21 mouse cellular contexts compared by ENCODE assay signal in the genomic region with DNA sequence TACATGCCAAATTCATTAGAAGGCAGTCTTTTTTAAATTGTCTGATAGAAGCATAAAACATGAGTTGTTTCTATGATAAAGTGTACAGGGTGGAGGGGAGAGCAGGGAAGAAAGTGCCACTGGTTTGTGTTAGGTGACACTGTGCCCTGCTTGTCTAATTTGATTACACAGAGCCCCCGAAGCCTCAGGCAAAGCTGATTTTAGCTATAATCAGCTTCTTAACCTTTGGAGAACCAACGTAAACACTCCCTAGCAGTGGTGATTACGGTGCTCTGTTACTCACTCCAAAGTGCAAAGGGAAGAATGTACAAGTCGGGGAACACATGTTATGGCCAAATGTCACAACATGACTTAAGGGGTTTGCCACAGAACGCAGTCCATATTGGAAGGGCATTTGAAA. TPM values are rescaled to one million over a fixed set of nuclear protein-coding genes. Genes with fewer than 3 reads are reported as not detected.
"Had no signal": no experiment of that assay in that cellular context is flagged by ENCODE, and none has a peak within 500 bp of the region (broad histone marks: within the 10 kb centered on the region; RNA-seq: fewer than 3 reads in every experiment).

No protein-coding gene starts in this region.

- DNase-seq: kidney, adult 2 months; kidney, postnatal 25 days; liver, postnatal 0 days; lung, embryonic 14.5 days; thymus, adult 2 months; thymus, postnatal 14 days; thymus, postnatal 4 days had no signal

- ATAC-seq: liver, postnatal 0 days; lung, postnatal 0 days; midbrain, embryonic 13.5 days; midbrain, embryonic 16.5 days had no signal

- H3K4me2 ChIP-seq: limb, embryonic 12.5 days; limb, embryonic 15.5 days; liver, embryonic 11.5 days; lung, embryonic 14.5 days; midbrain, embryonic 13.5 days; neural tube, embryonic 13.5 days had no signal

- H3K4me3 ChIP-seq: limb, embryonic 12.5 days; limb, embryonic 15.5 days; megakaryocyte, embryonic 14.5 days; midbrain, embryonic 10.5 days; midbrain, embryonic 13.5 days; myocyte; neural tube, embryonic 13.5 days had no signal

- H3K9ac ChIP-seq: limb, embryonic 12.5 days; limb, embryonic 15.5 days; liver, embryonic 14.5 days; liver, postnatal 0 days; lung, embryonic 14.5 days; midbrain, embryonic 13.5 days; neural tube, embryonic 13.5 days had no signal

- H3K27ac ChIP-seq: kidney, postnatal 0 days; limb, embryonic 12.5 days; limb, embryonic 15.5 days; liver, embryonic 14.5 days; macrophage; midbrain, embryonic 10.5 days; midbrain, embryonic 13.5 days; neural tube, embryonic 13.5 days; stomach, postnatal 0 days had no signal

- H3K9me3 ChIP-seq: limb, embryonic 12.5 days; limb, embryonic 15.5 days; megakaryocyte, embryonic 14.5 days; midbrain, embryonic 10.5 days; midbrain, embryonic 13.5 days; neural tube, embryonic 13.5 days had no signal

- H3K4me1 ChIP-seq: limb, embryonic 12.5 days; limb, embryonic 15.5 days; megakaryocyte, embryonic 14.5 days; neural tube, embryonic 13.5 days had no signal

- H3K27me3 ChIP-seq: limb, embryonic 12.5 days; limb, embryonic 15.5 days; megakaryocyte, embryonic 14.5 days; midbrain, embryonic 13.5 days; neural tube, embryonic 13.5 days had no signal

- H3K36me3 ChIP-seq: limb, embryonic 12.5 days; limb, embryonic 15.5 days; midbrain, embryonic 10.5 days; midbrain, embryonic 13.5 days; neural tube, embryonic 13.5 days had no signal

RNA-seq across cellular contexts. Expression of a gene that starts 20.4 kb away (rescaled TPM):
- polyA plus RNA-seq: macrophage had no signal
